Mouse (Mus musculus): Measurements from ENCODE around the gene Dot1l. TPM values are rescaled to one million over a fixed set of nuclear protein-coding genes. Genes with fewer than 3 reads are reported as not detected.

Gene Dot1l
- polyA plus RNA-seq, 1 experiment from 2014 or later = 7.5 TPM

DNA sequence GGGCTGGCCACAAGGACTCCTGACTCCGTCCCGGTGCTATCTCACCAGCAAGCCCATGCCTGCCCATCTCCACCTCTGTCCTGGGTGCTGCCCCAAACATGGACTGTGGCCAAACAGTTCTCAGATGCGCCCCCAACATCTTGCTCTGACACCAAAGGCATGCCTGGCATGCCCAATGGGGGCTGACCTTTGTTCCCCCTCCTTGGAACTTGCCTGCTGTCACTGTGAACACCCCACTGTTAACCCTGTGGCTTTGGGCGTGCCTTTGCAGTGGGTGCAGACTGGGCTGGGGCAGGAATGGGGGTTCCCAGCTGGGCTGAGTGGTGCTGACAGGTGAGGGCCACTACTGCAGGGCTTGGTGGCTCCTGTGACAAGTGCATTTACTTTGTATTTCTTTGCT is 38.8 kb downstream of the Dot1l start:
- Histone ChIP-seq H3K27me3 (ENCODE audit: control insufficient read depth, insufficient read depth, low read depth, low read length) (no peaks in the 10 kb centered on the region), H3K4me2 (ENCODE audit: low read depth, low read length) (no peak overlapping the region), H3K9me3 (replicated peaks; ENCODE audit: control insufficient read depth, low read length) (no peaks in the 10 kb centered on the region), H3K4me3 (ENCODE audit: low read depth, low read length) (no peak overlapping the region), H3K9ac (ENCODE audit: low read depth, low read length) (no peak overlapping the region), H3K27ac (ENCODE audit: low read length) (no peak overlapping the region), H3K36me3 (ENCODE audit: control insufficient read depth, insufficient read depth) (peaks cover 59% of the 10 kb centered on the region), H3K4me1 (ENCODE audit: control insufficient read depth, low read depth, low read length) (peaks cover 15% of the 10 kb centered on the region)
- ATAC-seq (ENCODE audit: low read depth) = no peak
- WGBS (ENCODE audit: insufficient replicate concordance) = 73% methylated on average over 4 of the region's 4 CpGs

DNA sequence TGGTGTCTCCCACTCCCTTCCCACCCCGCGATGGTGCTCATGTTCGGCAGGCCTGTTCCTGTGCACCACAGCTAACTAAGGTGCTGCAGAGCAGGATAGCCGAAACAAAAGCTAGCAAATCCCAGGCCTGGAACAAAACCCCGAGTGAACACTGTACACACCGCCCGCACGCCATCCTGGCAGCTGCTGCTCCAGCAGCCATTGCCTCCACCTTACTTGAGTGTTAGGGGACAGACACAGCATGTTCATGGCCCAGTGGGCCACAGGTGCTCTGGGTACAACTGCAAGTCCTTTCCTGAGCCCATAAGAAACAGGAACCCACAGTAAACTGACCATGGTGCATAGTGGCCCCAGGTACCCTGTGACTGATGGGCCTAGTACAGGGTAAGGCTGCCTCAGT is 39.7 kb downstream of the Dot1l start:
- Histone ChIP-seq H3K9ac (ENCODE audit: low read depth, low read length) (no peak overlapping the region), H3K9me3 (replicated peaks; ENCODE audit: control insufficient read depth, low read length) (no peaks in the 10 kb centered on the region), H3K4me3 (ENCODE audit: low read depth, low read length) (no peak overlapping the region), H3K4me2 (ENCODE audit: low read depth, low read length) (no peak overlapping the region), H3K27ac (ENCODE audit: low read length) (no peak overlapping the region), H3K4me1 (ENCODE audit: control insufficient read depth, low read depth, low read length) (peaks cover 20% of the 10 kb centered on the region), H3K36me3 (ENCODE audit: control insufficient read depth, insufficient read depth) (peaks cover 51% of the 10 kb centered on the region), H3K27me3 (ENCODE audit: control insufficient read depth, insufficient read depth, low read depth, low read length) (no peaks in the 10 kb centered on the region)
- ATAC-seq (ENCODE audit: low read depth) = no peak
- 79% methylated on average over 8 of the region's 8 CpGs for WGBS (ENCODE audit: insufficient replicate concordance)

DNA sequence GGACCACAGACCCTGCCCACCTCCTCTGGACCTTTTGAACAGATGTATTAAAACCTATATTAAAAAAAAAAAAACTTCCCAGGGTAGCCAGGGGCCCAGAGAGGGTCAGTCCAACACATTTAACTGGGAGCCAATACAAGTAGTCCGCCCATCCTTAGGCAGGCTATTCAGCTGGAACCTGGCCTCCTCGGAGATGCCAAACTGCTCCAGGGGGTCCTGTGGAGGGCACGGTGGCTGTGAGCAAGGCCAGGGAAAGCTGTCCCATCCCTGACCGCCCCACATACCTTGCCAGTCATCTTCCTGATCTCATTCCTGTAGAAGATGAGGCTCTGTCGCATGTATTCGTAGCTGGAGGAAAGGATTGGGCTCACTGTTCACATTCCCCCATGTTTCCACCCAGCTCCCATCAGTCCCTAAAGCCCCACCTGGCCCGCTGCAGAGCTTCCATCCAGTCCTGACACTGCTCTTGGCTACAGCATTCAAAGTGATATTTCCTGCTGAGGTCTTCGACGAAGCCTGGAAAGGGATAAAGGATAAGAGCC is 41.4 kb downstream of the Dot1l start:
- Histone ChIP-seq H3K27me3 (ENCODE audit: control insufficient read depth, insufficient read depth, low read depth, low read length) (no peaks in the 10 kb centered on the region), H3K4me3 (ENCODE audit: low read depth, low read length) (peak overlapping the region; percentile 93), H3K9me3 (replicated peaks; ENCODE audit: control insufficient read depth, low read length) (no peaks in the 10 kb centered on the region), H3K36me3 (ENCODE audit: control insufficient read depth, insufficient read depth) (peaks cover 41% of the 10 kb centered on the region), H3K27ac (ENCODE audit: low read length) (no peak overlapping the region), H3K4me2 (ENCODE audit: low read depth, low read length) (peak overlapping the region; percentile 93), H3K9ac (ENCODE audit: low read depth, low read length) (peak overlapping the region; percentile 94), H3K4me1 (ENCODE audit: control insufficient read depth, low read depth, low read length) (peaks cover 25% of the 10 kb centered on the region)
- ATAC-seq (ENCODE audit: low read depth) = no peak
- 77% methylated on average over 9 of the region's 9 CpGs for WGBS (ENCODE audit: insufficient replicate concordance)

DNA sequence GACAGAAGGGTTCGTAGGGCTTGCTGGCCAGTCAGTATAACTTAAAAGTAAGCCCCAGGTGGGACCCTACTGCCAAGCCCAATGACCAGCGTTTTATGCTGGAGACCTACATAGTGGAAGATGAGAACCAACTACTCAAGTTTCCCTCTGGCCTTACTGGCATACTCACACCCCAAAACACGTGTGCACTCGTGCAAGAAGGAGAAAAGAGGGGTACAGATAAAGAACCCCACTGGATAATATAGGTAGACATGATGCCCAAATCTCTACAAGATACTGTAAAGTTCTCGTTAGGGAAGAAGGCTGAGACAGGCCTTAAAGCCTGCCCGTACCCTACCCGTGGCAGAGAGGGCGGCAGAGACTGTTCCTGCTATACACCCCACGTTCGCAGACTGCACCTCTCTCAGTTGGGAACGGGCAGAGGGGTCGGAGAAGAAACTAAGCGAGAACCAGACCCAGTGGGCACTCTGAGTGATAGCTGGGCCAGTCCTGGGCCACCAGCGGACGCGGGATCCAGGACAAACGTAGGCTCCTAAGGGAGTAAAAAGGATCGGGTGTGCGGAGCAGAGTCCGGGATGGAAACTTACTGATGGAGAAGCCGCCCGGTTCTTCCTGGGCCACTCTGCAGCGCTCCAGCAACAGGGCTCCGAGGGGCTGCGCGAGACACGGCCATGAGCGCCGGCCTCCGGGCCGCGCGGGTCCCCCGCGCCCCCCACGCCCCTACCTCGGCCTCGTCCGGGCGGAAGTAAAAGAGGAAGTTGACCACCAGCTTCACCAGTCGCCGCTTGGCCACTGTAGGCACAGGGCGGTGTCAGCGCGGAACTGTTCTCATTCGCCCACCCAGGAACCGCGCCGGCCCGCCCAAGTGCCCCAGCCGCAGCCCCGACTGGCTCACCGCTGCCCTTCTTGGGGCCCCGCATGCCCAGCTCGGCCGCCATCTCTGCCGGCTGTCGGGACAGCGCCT is 42.5 kb downstream of the Dot1l start:
- peak overlapping the region; percentile 94 for H3K9ac ChIP-seq (ENCODE audit: low read depth, low read length)
- H3K4me1 ChIP-seq (ENCODE audit: control insufficient read depth, low read depth, low read length) = peaks cover 25% of the 10 kb centered on the region
- peak; percentile 52 for ATAC-seq (ENCODE audit: low read depth)
- H3K9me3 ChIP-seq (replicated peaks; ENCODE audit: control insufficient read depth, low read length) = no peaks in the 10 kb centered on the region
- peak overlapping the region; percentile 97 for H3K27ac ChIP-seq (ENCODE audit: low read length)
- peak overlapping the region; percentile 93 for H3K4me2 ChIP-seq (ENCODE audit: low read depth, low read length)
- WGBS (ENCODE audit: insufficient replicate concordance) = 2% methylated on average over 58 of the region's 59 CpGs
- H3K4me3 ChIP-seq (ENCODE audit: low read depth, low read length) = peak overlapping the region; percentile 93
- peaks cover 46% of the 10 kb centered on the region for H3K36me3 ChIP-seq (ENCODE audit: control insufficient read depth, insufficient read depth)
- no peaks in the 10 kb centered on the region for H3K27me3 ChIP-seq (ENCODE audit: control insufficient read depth, insufficient read depth, low read depth, low read length)

DNA sequence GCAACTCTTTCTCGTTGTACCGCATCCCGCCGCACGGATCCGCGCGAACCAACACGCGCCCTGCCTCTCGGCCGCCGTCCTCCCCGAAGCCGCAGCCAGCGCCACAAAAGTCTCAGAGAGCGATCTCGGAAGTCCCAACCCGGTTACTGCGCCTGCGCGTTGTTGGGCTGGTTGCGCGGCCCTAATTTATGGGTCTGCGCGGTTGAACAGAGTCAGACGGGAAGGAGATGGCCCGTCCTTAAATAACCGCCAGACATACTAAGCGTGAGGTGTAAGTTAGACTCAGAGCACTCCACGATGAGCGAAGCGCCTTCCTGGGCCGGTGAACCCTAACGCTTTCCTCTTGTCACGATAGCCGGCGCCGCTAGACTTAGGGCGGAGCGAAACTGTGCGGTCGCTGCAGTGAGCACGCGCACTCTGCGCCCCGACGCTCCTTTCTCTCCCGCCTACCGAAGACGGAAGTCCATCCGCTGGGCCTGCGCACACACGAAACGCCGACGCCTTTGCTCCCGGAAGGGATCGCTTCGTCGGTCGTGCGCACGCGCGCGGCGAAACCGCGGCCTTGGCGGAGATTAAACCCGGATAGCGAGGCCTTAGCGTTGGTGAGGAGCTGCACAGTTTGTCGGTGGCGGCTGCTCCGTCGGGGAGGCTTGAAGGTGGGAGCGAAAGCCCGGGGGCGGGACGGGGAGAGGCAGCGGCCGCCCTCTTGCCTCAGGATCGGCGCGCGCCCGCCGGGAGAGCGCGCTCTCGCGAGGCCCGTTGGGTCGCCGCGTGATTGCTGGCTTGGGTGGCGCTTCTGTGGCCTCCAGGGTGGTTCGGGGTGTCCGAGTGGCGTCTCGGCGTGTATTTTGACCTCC is 43.4 kb downstream of the Dot1l start, which contains the start of the genes Sf3a2 and Plekhj1:
Sf3a2 (plus strand) TSS at position 49 of the 857 bp plus-strand sequence.
Plekhj1 (minus strand) TSS at position 477 of the 857 bp plus-strand sequence.
- H3K9ac ChIP-seq (ENCODE audit: low read depth, low read length) = peak within 1 kb of the TSS; percentile 94
- no peaks in the 10 kb centered on the region for H3K27me3 ChIP-seq (ENCODE audit: control insufficient read depth, insufficient read depth, low read depth, low read length)
- peaks cover 53% of the 10 kb centered on the region for H3K36me3 ChIP-seq (ENCODE audit: control insufficient read depth, insufficient read depth)
- H3K4me1 ChIP-seq (ENCODE audit: control insufficient read depth, low read depth, low read length) = peaks cover 25% of the 10 kb centered on the region
- ATAC-seq (ENCODE audit: low read depth) = peak; percentile 94
- H3K27ac ChIP-seq (ENCODE audit: low read length) = peak within 1 kb of the TSS; percentile 97
- peak within 1 kb of the TSS; percentile 93 for H3K4me3 ChIP-seq (ENCODE audit: low read depth, low read length)
- peak within 1 kb of the TSS; percentile 93 for H3K4me2 ChIP-seq (ENCODE audit: low read depth, low read length)
- under 1% methylated on average over 101 of the region's 104 CpGs for WGBS (ENCODE audit: insufficient replicate concordance)
- H3K9me3 ChIP-seq (replicated peaks; ENCODE audit: control insufficient read depth, low read length) = no peaks in the 10 kb centered on the region

DNA sequence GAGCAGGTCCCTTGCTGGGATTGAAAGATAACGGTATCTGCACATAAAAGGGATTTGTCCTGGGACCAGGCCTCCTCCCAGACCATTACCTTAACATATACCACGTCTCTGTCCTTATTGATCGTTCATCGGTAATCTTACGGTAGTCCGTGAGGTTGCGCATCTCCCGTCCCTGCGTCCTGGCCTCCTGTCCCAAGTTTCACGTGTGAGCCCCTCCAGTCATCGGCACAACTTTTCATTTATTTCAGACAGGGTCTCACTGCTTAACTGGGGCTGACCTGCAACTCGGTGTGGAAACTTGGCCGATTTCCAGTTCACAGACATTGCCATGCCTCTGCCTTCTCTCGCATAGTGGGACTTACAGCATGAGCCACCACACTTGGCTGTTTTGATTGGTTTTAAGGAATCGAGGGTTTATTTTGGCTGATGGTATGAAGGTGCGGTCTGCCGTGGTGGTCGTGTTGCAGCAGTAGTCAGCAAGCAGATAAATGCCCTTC is 44.1 kb downstream of the Dot1l start:
- ATAC-seq (ENCODE audit: low read depth) = no peak
- H3K36me3 ChIP-seq (ENCODE audit: control insufficient read depth, insufficient read depth) = peaks cover 53% of the 10 kb centered on the region
- under 1% methylated on average over 18 of the region's 18 CpGs for WGBS (ENCODE audit: insufficient replicate concordance)
- H3K27ac ChIP-seq (ENCODE audit: low read length) = peak overlapping the region; percentile 97
- H3K9me3 ChIP-seq (replicated peaks; ENCODE audit: control insufficient read depth, low read length) = no peaks in the 10 kb centered on the region
- H3K4me1 ChIP-seq (ENCODE audit: control insufficient read depth, low read depth, low read length) = peaks cover 25% of the 10 kb centered on the region
- peak overlapping the region; percentile 93 for H3K4me3 ChIP-seq (ENCODE audit: low read depth, low read length)
- H3K27me3 ChIP-seq (ENCODE audit: control insufficient read depth, insufficient read depth, low read depth, low read length) = no peaks in the 10 kb centered on the region
- peak overlapping the region; percentile 93 for H3K4me2 ChIP-seq (ENCODE audit: low read depth, low read length)
- peak overlapping the region; percentile 94 for H3K9ac ChIP-seq (ENCODE audit: low read depth, low read length)

DNA sequence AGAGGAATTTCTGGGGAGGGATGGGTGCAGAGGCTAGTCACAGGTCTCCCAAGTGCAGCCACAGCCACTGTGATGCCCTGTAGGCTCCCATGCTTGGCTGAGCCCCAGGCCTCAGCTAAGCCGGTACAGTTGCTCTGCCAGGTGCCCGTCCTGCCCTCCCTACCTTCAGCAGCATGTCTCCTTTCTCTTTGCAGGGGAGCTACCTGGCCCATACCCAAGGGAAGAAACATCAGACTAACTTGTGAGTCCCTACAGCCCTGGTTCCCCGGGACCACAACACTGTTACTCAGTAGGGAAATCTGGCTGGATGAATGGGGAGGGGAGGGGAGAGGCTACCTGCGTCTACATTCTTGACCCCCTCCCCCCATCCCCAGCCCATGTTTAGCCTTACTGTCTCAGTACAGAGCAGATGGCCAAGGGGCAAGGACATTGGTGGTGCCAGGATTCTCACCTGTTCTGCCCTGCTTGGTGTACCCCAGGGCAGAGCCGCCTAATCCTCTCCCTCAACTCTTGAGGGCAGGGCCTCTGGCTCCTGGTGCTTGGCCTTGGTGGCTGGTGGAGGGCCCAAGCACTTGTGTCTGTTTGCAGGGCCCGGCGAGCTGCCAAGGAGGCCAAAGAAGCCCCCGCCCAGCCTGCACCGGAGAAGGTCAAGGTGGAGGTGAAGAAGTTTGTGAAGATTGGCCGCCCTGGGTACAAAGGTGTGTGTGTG is 47.4 kb downstream of the Dot1l start:
- Histone ChIP-seq H3K27me3 (ENCODE audit: control insufficient read depth, insufficient read depth, low read depth, low read length) (peaks cover 11% of the 10 kb centered on the region), H3K27ac (ENCODE audit: low read length) (no peak overlapping the region), H3K4me1 (ENCODE audit: control insufficient read depth, low read depth, low read length) (peaks cover 35% of the 10 kb centered on the region), H3K4me2 (ENCODE audit: low read depth, low read length) (no peak overlapping the region), H3K36me3 (ENCODE audit: control insufficient read depth, insufficient read depth) (peaks cover 42% of the 10 kb centered on the region), H3K9me3 (replicated peaks; ENCODE audit: control insufficient read depth, low read length) (no peaks in the 10 kb centered on the region), H3K9ac (ENCODE audit: low read depth, low read length) (no peak overlapping the region), H3K4me3 (ENCODE audit: low read depth, low read length) (no peak overlapping the region)
- WGBS (ENCODE audit: insufficient replicate concordance) = 84% methylated on average over 10 of the region's 10 CpGs
- no peak for ATAC-seq (ENCODE audit: low read depth)

DNA sequence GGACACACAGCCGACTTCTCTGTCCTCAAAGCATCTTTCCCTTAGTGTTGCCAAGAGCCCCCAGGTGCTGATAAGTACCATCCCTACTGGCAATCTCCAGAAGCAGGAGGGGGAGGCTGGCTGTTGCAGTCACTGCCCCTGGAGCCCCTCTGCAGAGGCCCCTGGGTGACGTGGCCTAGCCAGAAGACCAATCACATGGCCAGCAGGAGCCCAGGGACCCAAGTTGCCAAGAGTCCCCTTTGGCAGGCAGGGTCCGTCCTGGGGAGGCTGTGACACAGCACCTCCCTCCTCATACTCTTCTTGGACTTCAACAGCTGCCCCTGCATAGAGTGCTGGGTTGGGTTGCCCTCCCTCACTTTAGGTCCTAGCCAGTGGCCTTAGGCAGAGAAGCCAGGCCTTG is 48.0 kb downstream of the Dot1l start:
- peaks cover 42% of the 10 kb centered on the region for H3K36me3 ChIP-seq (ENCODE audit: control insufficient read depth, insufficient read depth)
- H3K27ac ChIP-seq (ENCODE audit: low read length) = no peak overlapping the region
- H3K9me3 ChIP-seq (replicated peaks; ENCODE audit: control insufficient read depth, low read length) = no peaks in the 10 kb centered on the region
- H3K4me1 ChIP-seq (ENCODE audit: control insufficient read depth, low read depth, low read length) = peaks cover 41% of the 10 kb centered on the region
- no peak for ATAC-seq (ENCODE audit: low read depth)
- H3K4me2 ChIP-seq (ENCODE audit: low read depth, low read length) = no peak overlapping the region
- H3K9ac ChIP-seq (ENCODE audit: low read depth, low read length) = no peak overlapping the region
- peaks cover 18% of the 10 kb centered on the region for H3K27me3 ChIP-seq (ENCODE audit: control insufficient read depth, insufficient read depth, low read depth, low read length)
- 69% methylated on average over 3 of the region's 3 CpGs for WGBS (ENCODE audit: insufficient replicate concordance)
- no peak overlapping the region for H3K4me3 ChIP-seq (ENCODE audit: low read depth, low read length)

Data from liver, embryonic 16.5 days (tissue).